In the genomic region with DNA sequence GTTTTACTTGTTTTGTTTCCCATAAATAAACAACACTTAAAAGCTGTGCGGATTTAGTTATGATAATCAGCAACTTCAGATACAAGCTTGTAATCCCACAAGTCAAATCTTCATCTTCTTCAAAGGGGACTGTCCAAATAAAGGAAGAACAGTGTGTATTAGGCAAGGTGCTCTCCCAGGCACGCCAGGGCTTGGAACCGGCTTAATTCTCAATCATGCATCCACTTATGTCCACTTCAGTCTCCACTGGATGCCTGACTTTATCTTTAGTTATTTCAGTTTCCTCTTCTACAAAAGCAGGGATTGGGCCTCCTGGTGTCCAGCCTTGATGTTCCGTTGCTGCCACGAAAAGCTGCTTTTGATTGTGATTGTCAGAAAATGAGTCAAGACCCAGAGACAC, we compare ENCODE assay signal across 18 mouse cellular contexts. TPM values are rescaled to one million over a fixed set of nuclear protein-coding genes. Genes with fewer than 3 reads are reported as not detected.
A peak's percentile ranks its signal among the peaks of the same experiment; 100 is the strongest.
DNase-seq lines count a peak whose midpoint lies in the region; ATAC-seq and TF ChIP-seq lines count a peak whose summit lies in the region.
"Had no signal": no experiment of that assay in that cellular context is flagged by ENCODE, and none has a peak within 500 bp of the region (broad histone marks: within the 10 kb centered on the region; RNA-seq: fewer than 3 reads in every experiment).

No protein-coding gene starts in this region.

- H3K9me3 ChIP-seq in heart, embryonic 14.5 days (ENCODE audit: control insufficient read depth, low read length), result no peaks in the 10 kb centered on the region
- H3K9me3 ChIP-seq in lung, postnatal 0 days (ENCODE audit: low read length), result no peaks in the 10 kb centered on the region
- no peaks in the 10 kb centered on the region for H3K9me3 ChIP-seq in hindbrain, embryonic 16.5 days (ENCODE audit: control insufficient read depth, low read length)
- H3K9me3 ChIP-seq in forebrain, embryonic 10.5 days, result no peaks in the 10 kb centered on the region
- H3K9me3 ChIP-seq: embryonic facial prominence, embryonic 13.5 days; forebrain, embryonic 13.5 days; G1E; hindbrain, embryonic 10.5 days had no signal

- no peak for TF ChIP-seq CTCF in lung, postnatal 0 days (IDR thresholded peaks at IDR 0.05)

- DNase-seq in heart, postnatal 25 days (ENCODE audit: low spot score), result no peak
- DNase-seq in lung, postnatal 0 days (ENCODE audit: low spot score), result peak; percentile 57
- DNase-seq in lung, postnatal 14 days, result no peak
- peak; percentile 13 for DNase-seq in brain, adult 2 months (ENCODE audit: low read depth, low spot score)
- no peak for DNase-seq in forebrain, embryonic 10.5 days (ENCODE audit: extremely low spot score, low spot score)
- DNase-seq: adrenal gland, postnatal 10 days; cerebellum, adult 11-12 months; forebrain, postnatal 0 days; gastrocnemius, postnatal 14 days; kidney, adult 8-10 months had no signal

- ATAC-seq in heart, embryonic 14.5 days (ENCODE audit: insufficient number of reproducible peaks, insufficient read depth, low FRiP score, low read depth), result no peak
- ATAC-seq in lung, postnatal 0 days, result peak; percentile 68
- ATAC-seq in hindbrain, embryonic 16.5 days, result no peak
- ATAC-seq: forebrain, embryonic 13.5 days; forebrain, postnatal 0 days; intestine, postnatal 0 days had no signal

- H3K4me2 ChIP-seq in heart, embryonic 14.5 days (ENCODE audit: low read length), result peak overlapping the region; percentile 22; the same call in 1 of the 2 replicates
- H3K4me2 ChIP-seq in lung, postnatal 0 days (replicated peaks; ENCODE audit: low read depth, low read length), result no peak overlapping the region
- no peak overlapping the region for H3K4me2 ChIP-seq in hindbrain, embryonic 16.5 days (ENCODE audit: low read length)
- H3K4me2 ChIP-seq: embryonic facial prominence, embryonic 13.5 days; forebrain, embryonic 13.5 days; hindbrain, embryonic 14.5 days had no signal

- H3K27ac ChIP-seq in heart, embryonic 14.5 days (replicated peaks in 1 of 2; ENCODE audit: control insufficient read depth in 1 of 2, insufficient read depth in 1 of 2, low read depth in 2 of 2, low read length in 2 of 2), result no peak overlapping the region
- no peak overlapping the region for H3K27ac ChIP-seq in lung, postnatal 0 days (ENCODE audit: low read length)
- no peak overlapping the region for H3K27ac ChIP-seq in hindbrain, embryonic 16.5 days (ENCODE audit: low read depth, low read length)
- no peak overlapping the region for H3K27ac ChIP-seq in forebrain, embryonic 10.5 days
- H3K27ac ChIP-seq: embryonic facial prominence, embryonic 13.5 days; forebrain, embryonic 13.5 days; hindbrain, embryonic 10.5 days; hindbrain, embryonic 14.5 days had no signal

- H3K36me3 ChIP-seq in heart, embryonic 14.5 days (ENCODE audit: control insufficient read depth, insufficient read depth, low read length), result no peaks in the 10 kb centered on the region
- no peaks in the 10 kb centered on the region for H3K36me3 ChIP-seq in lung, postnatal 0 days (ENCODE audit: insufficient read depth, low read length)
- H3K36me3 ChIP-seq in hindbrain, embryonic 16.5 days (ENCODE audit: control insufficient read depth, insufficient read depth, low read length), result no peaks in the 10 kb centered on the region
- H3K36me3 ChIP-seq in forebrain, embryonic 10.5 days (replicated peaks), result no peaks in the 10 kb centered on the region
- H3K36me3 ChIP-seq: embryonic facial prominence, embryonic 13.5 days; G1E; hindbrain, embryonic 10.5 days had no signal

- H3K4me1 ChIP-seq in heart, embryonic 14.5 days (ENCODE audit: control insufficient read depth in 2 of 2, insufficient read depth in 2 of 2, low read length in 2 of 2), result peaks cover 6 to 9% of the 10 kb centered on the region in 2 experiments; a peak in 3 of 4 replicates
- no peaks in the 10 kb centered on the region for H3K4me1 ChIP-seq in lung, postnatal 0 days (ENCODE audit: insufficient read depth, low read depth, low read length)
- no peaks in the 10 kb centered on the region for H3K4me1 ChIP-seq in hindbrain, embryonic 16.5 days (ENCODE audit: control insufficient read depth, insufficient read depth, low read depth, low read length)
- no peaks in the 10 kb centered on the region for H3K4me1 ChIP-seq in forebrain, embryonic 10.5 days
- H3K4me1 ChIP-seq: embryonic facial prominence, embryonic 13.5 days; forebrain, embryonic 13.5 days; hindbrain, embryonic 10.5 days had no signal

- H3K27me3 ChIP-seq in heart, embryonic 14.5 days (ENCODE audit: control insufficient read depth, insufficient read depth, low read length), result no peaks in the 10 kb centered on the region
- no peaks in the 10 kb centered on the region for H3K27me3 ChIP-seq in lung, postnatal 0 days (replicated peaks; ENCODE audit: insufficient read depth, low read length)
- H3K27me3 ChIP-seq in hindbrain, embryonic 16.5 days (replicated peaks; ENCODE audit: control insufficient read depth, insufficient read depth, low read length), result no peaks in the 10 kb centered on the region
- no peaks in the 10 kb centered on the region for H3K27me3 ChIP-seq in forebrain, embryonic 10.5 days (ENCODE audit: poor library complexity, severe bottlenecking)
- H3K27me3 ChIP-seq: embryonic facial prominence, embryonic 13.5 days; forebrain, embryonic 13.5 days had no signal

- no peak for TF ChIP-seq EP300 in lung, postnatal 0 days (IDR thresholded peaks at IDR 0.05)

- WGBS in heart, embryonic 14.5 days, result 24% methylated on average over 5 of the region's 5 CpGs
- 49% methylated on average over 5 of the region's 5 CpGs for WGBS in lung, postnatal 0 days
- WGBS in hindbrain, embryonic 16.5 days, result 86% methylated on average over 5 of the region's 5 CpGs
- WGBS in forebrain, embryonic 10.5 days, result 85% methylated on average over 5 of the region's 5 CpGs

- intact Hi-C loops in heart, postnatal 25 days (cut with DNase I), result no loop called here

- no peak overlapping the region for H3K9ac ChIP-seq in heart, embryonic 14.5 days (ENCODE audit: low read length)
- H3K9ac ChIP-seq in lung, postnatal 0 days (replicated peaks; ENCODE audit: low read depth), result no peak overlapping the region
- H3K9ac ChIP-seq in hindbrain, embryonic 16.5 days (ENCODE audit: low read depth, low read length), result no peak overlapping the region
- H3K9ac ChIP-seq: embryonic facial prominence, embryonic 13.5 days; forebrain, embryonic 13.5 days; forebrain, postnatal 0 days; hindbrain, embryonic 14.5 days had no signal

- H3K4me3 ChIP-seq in heart, embryonic 14.5 days (ENCODE audit: control insufficient read depth in 1 of 2, insufficient read depth in 1 of 2, low read depth in 1 of 2, low read length in 2 of 2), result no peak overlapping the region
- no peak overlapping the region for H3K4me3 ChIP-seq in lung, postnatal 0 days (ENCODE audit: low read depth, low read length)
- H3K4me3 ChIP-seq in hindbrain, embryonic 16.5 days (ENCODE audit: low read length), result no peak overlapping the region
- H3K4me3 ChIP-seq in forebrain, embryonic 10.5 days, result no peak overlapping the region
- H3K4me3 ChIP-seq: embryonic facial prominence, embryonic 13.5 days; forebrain, embryonic 13.5 days; hindbrain, embryonic 10.5 days had no signal

RNA-seq across cellular contexts. Expression of a gene that starts 20.4 kb away (rescaled TPM):
- 7.2 TPM in 2 replicates for polyA plus RNA-seq in heart, embryonic 14.5 days (2014; fragmentation: Nextera tagmentation; extraction: Ambion mirVana)
- 1 to 10 TPM; 8.1 to 8.9 TPM for total RNA-seq in heart, postnatal 25 days (2021)
- polyA plus RNA-seq in lung, postnatal 0 days (2015; fragmentation: Nextera tagmentation; extraction: Ambion mirVana), result 40.3 and 49.9 TPM in 2 replicates
- 29.2 and 30.7 TPM in 2 replicates for polyA plus RNA-seq in hindbrain, embryonic 16.5 days (2015; fragmentation: Nextera tagmentation; extraction: Ambion mirVana)
- 10.1 and 12.7 TPM in 2 replicates for polyA plus RNA-seq in forebrain, embryonic 10.5 days (2016; fragmentation: Nextera tagmentation; extraction: Ambion mirVana)

RNA-seq across cellular contexts. Expression of a gene that starts 40.5 kb away (rescaled TPM):
- 22.1 and 24.2 TPM in 2 replicates for polyA plus RNA-seq in heart, embryonic 14.5 days (2014; fragmentation: Nextera tagmentation; extraction: Ambion mirVana)
- 10 to 100 TPM; 15.6 to 18.5 TPM for total RNA-seq in heart, postnatal 25 days (2021)
- polyA plus RNA-seq in lung, postnatal 0 days (2015; fragmentation: Nextera tagmentation; extraction: Ambion mirVana), result 12.7 and 17.1 TPM in 2 replicates
- polyA plus RNA-seq in hindbrain, embryonic 16.5 days (2015; fragmentation: Nextera tagmentation; extraction: Ambion mirVana), result 11.9 and 12.8 TPM in 2 replicates
- polyA plus RNA-seq in forebrain, embryonic 10.5 days (2016; fragmentation: Nextera tagmentation; extraction: Ambion mirVana), result 33.9 and 35.5 TPM in 2 replicates

Comparison
In these comparisons a context has a peak if more than half of its experiments do, and no peak if none do; other contexts are left out.
1. DNase-seq: peak in lung, postnatal 0 days (single experiment) and brain, adult 2 months (single experiment); none in heart, postnatal 25 days (single experiment), lung, postnatal 14 days (single experiment) and forebrain, embryonic 10.5 days (single experiment).